8 mouse cellular contexts compared by ENCODE assay signal in the genomic region with DNA sequence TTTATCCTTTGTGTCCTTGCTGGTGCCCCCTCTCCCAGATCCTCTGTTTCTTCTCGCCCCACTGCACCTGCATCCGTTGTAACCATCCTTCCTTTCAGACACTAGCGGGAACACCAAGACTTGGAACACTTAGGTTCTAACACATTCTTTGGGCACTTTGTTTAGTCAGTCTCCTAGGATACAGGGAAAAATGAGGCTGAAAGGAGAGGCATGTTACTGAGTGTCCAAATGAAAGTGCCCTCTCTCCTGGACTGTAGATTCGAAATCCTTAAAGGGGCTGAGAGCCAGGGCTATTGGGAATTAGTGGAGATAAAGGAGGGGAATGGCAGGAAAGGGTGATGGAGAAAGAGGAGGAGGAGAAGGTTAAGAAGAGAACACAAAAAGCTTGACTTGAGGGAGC. TPM values are rescaled to one million over a fixed set of nuclear protein-coding genes. Genes with fewer than 3 reads are reported as not detected.
DNase-seq lines count a peak whose midpoint lies in the region; ATAC-seq and TF ChIP-seq lines count a peak whose summit lies in the region.

A gene (minus strand): TSS at position 101 of the 400 bp plus-strand sequence.

- TF ChIP-seq CTCF in gastrocnemius, adult 2 months (IDR thresholded peaks at IDR 0.05): no peak
- no peak for TF ChIP-seq CTCF in embryonic fibroblast, embryonic 13.5 days (IDR thresholded peaks at IDR 0.05; ENCODE audit: borderline replicate concordance, insufficient read depth, low read length)

- peak within 1 kb of the TSS; percentile 76 for H3K4me3 ChIP-seq in gastrocnemius, adult 2 months
- H3K4me3 ChIP-seq in embryonic fibroblast, embryonic 13.5 days (ENCODE audit: insufficient read depth, low read length): no peak within 1 kb of the TSS
- H3K4me3 ChIP-seq in neural tube, embryonic 13.5 days: peak within 1 kb of the TSS; percentile 17; the same call in 1 of the 2 replicates

- 41% methylated on average over 4 of the region's 4 CpGs for WGBS in neural tube, embryonic 13.5 days

- peak within 1 kb of the TSS; percentile 91 for H3K27ac ChIP-seq in gastrocnemius, adult 2 months
- no peak within 1 kb of the TSS for H3K27ac ChIP-seq in embryonic fibroblast, embryonic 13.5 days (ENCODE audit: insufficient read depth, low read length)
- H3K27ac ChIP-seq in neural tube, embryonic 13.5 days (replicated peaks): peak within 1 kb of the TSS; percentile 66; the same call in 1 of the 2 replicates

- no peaks in the 10 kb centered on the region for H3K4me1 ChIP-seq in embryonic fibroblast, embryonic 13.5 days (ENCODE audit: control insufficient read depth, insufficient read depth, low read length)
- H3K4me1 ChIP-seq in neural tube, embryonic 13.5 days (replicated peaks): peaks cover 19% of the 10 kb centered on the region

- H3K9me3 ChIP-seq in neural tube, embryonic 13.5 days: no peaks in the 10 kb centered on the region

- intact Hi-C loops in gastrocnemius, adult 2 months (cut with DNase I): loop anchor here (5.0 kb wide), 1 partner anchor 37 kb away; a partner anchor contains a TSS

- ATAC-seq in CD4-positive, CD25-positive, alpha-beta regulatory T cell, adult 4 months: no peak
- ATAC-seq in neural tube, embryonic 13.5 days (ENCODE audit: low read depth): no peak

- peak within 1 kb of the TSS; percentile 45 for H3K4me2 ChIP-seq in neural tube, embryonic 13.5 days

- no peak for DNase-seq in gastrocnemius, adult 2 months
- no peak for DNase-seq in gastrocnemius, adult 8-10 months (ENCODE audit: low spot score in 2 of 2)
- DNase-seq in layer of hippocampus, postnatal 36 days: no peak
- no peak for DNase-seq in thymus, postnatal 10 days (ENCODE audit: low spot score in 2 of 2)
- no peak for DNase-seq in cerebellum, postnatal 14 days

- no peaks in the 10 kb centered on the region for H3K27me3 ChIP-seq in neural tube, embryonic 13.5 days

- no peaks in the 10 kb centered on the region for H3K36me3 ChIP-seq in neural tube, embryonic 13.5 days

- H3K9ac ChIP-seq in neural tube, embryonic 13.5 days: no peak within 1 kb of the TSS; the same call in 1 of the 2 replicates

- no peak for TF ChIP-seq POLR2A in embryonic fibroblast, embryonic 13.5 days (IDR thresholded peaks at IDR 0.05; ENCODE audit: low read depth, low read length)

RNA-seq across cellular contexts. Expression of the gene that starts here (rescaled TPM):
- 1 to 10 TPM; 8.7 to 9.0 TPM for total RNA-seq in gastrocnemius, adult 2 months (2021)
- 10 to 100 TPM in 1 of 4 experiments, 1 to 10 TPM in 3; 6.4 to 11.0 (median 7.2) TPM for total RNA-seq in gastrocnemius, adult 8-10 months (2022)
- 10 to 100 TPM; 30.4 to 38.5 TPM for polyA plus RNA-seq in CD4-positive, CD25-positive, alpha-beta regulatory T cell, adult 4 months (2017; shearing (Covaris generic))
- 15.8 and 21.0 TPM in 2 replicates for polyA plus RNA-seq in embryonic fibroblast, embryonic 13.5 days (2011; ENCODE audit: insufficient read length, low read depth, missing spikeins)
- 10 to 100 TPM; 26.3 to 27.9 TPM for total RNA-seq in layer of hippocampus, postnatal 36 days (2021)
- polyA plus RNA-seq in neural tube, embryonic 13.5 days (2015; fragmentation: Nextera tagmentation; extraction: Ambion mirVana): 24.1 and 25.0 TPM in 2 replicates
